Mouse (Mus musculus) gonadal fat pad, adult 2 months (tissue): ENCODE measurements around the gene Cdkl5. TPM values are rescaled to one million over a fixed set of nuclear protein-coding genes. Genes with fewer than 3 reads are reported as not detected.

Experiments
- DNase-seq: peaks from one replicate; pipeline ENCODE4 v3.0.0-alpha.2; 2012; ENCODE audit warnings: low read depth
- polyA plus RNA-seq: library from polyadenylated mRNA; depleted of rRNA; stranded (reverse); fragments of >200 nt; gene quantifications from 2 replicates; pipeline ENCODE4 v1.2.3, GENCODE M21; 2012; rRNA removed

Gene Cdkl5
- polyA plus RNA-seq, 1 experiment, result 0.69 TPM

GRCm38 (mm10) chrX:160735650-160736049 is 258.9 kb downstream of the Cdkl5 start, which contains the start of gene Ppef1:
TSS of gene Ppef1 (minus strand) at chrX:160735765.
- no peak for DNase-seq

Other genes with a start within 250 kb of the Cdkl5 start
- not detected in 2 replicates for gene Rs1, start 226.7 kb downstream of the Cdkl5 start, polyA plus RNA-seq
- 0.11 and 0.13 TPM in 2 replicates for gene Gja6, start 87.7 kb downstream of the Cdkl5 start, polyA plus RNA-seq
- 0.22 and 0.30 TPM in 2 replicates for gene Scml2, start 122.5 kb upstream of the Cdkl5 start, polyA plus RNA-seq